Mouse (Mus musculus) stomach, postnatal 0 days (tissue): ENCODE results near the gene Entpd8. TPM values are rescaled to one million over a fixed set of nuclear protein-coding genes. Genes with fewer than 3 reads are reported as not detected.

Source experiments
- ATAC-seq: fragments of 200-750 bp; cut with Nextera tagmentation; 2 replicates; pipeline ENCODE4 v1.8.0; 2017; ENCODE audit not compliant: low FRiP score, low TSS enrichment
- DNase-seq: peaks from one replicate; pipeline ENCODE4 v3.0.0-alpha.2; 2016; ENCODE audit warnings: low spot score
- H3K27ac ChIP-seq: fragments of 300-500 bp; sonication (generic); replicated peaks from 2 replicates; pipeline ENCODE4 v1.5.1; 2014; ENCODE audit warnings: mild to moderate bottlenecking, control low read depth
- H3K27me3 ChIP-seq: fragments of 300-500 bp; sonication (generic); 2 replicates; pipeline ENCODE4 v1.6.1; 2014; ENCODE audit warnings: low read length; ENCODE audit not compliant: control insufficient read depth, insufficient read depth
- H3K36me3 ChIP-seq: fragments of 300-500 bp; sonication (generic); 2 replicates; pipeline ENCODE4 v1.6.1; 2014; ENCODE audit warnings: low read length, mixed read lengths; ENCODE audit not compliant: control insufficient read depth, insufficient read depth
- H3K4me1 ChIP-seq: fragments of 300-500 bp; sonication (generic); replicated peaks from 2 replicates; pipeline ENCODE4 v1.6.1; 2014; ENCODE audit warnings: antibody characterized with exemption; ENCODE audit not compliant: control insufficient read depth, insufficient read depth
- H3K4me2 ChIP-seq: fragments of 300-500 bp; sonication (generic); replicated peaks from 2 replicates; pipeline ENCODE4 v1.6.1; 2014; ENCODE audit warnings: low read depth, mild to moderate bottlenecking, control low read depth, moderate library complexity
- H3K4me3 ChIP-seq: fragments of 300-500 bp; sonication (generic); 2 replicates; pipeline ENCODE4 v1.5.1; 2014; ENCODE audit warnings: low read depth, low read length, control low read depth
- H3K9ac ChIP-seq: fragments of 300-500 bp; sonication (generic); 2 replicates; pipeline ENCODE4 v1.6.1; 2014; ENCODE audit warnings: mild to moderate bottlenecking, low read length, control low read depth, mixed read lengths
- H3K9me3 ChIP-seq: fragments of 300-500 bp; sonication (generic); 2 replicates; pipeline ENCODE4 v1.6.1; 2016; ENCODE audit warnings: low read length; ENCODE audit not compliant: control insufficient read depth
- CTCF ChIP-seq: IDR thresholded peaks from 2 replicates; pipeline ENCODE4 v1.5.1; 2016; ENCODE audit warnings: antibody characterized with exemption, low read depth, mild to moderate bottlenecking, moderate library complexity
- EP300 ChIP-seq: optimal IDR thresholded peaks from 2 replicates; pipeline ENCODE3; 2016; ENCODE audit warnings: antibody characterized with exemption
- WGBS: fragments of 180-500 bp; shearing (Covaris S2); extraction: QIAGEN DNeasy Blood & Tissue Kit; methylation state at CpG from one replicate; pipeline ENCODE4 v1.1.7; 2014; 5-methylcytosine and 5-hydroxymethylcytosine counted together
- polyA plus RNA-seq: library from polyadenylated mRNA; unstranded; fragments of >200 nt; fragmentation: Nextera tagmentation; extraction: Ambion mirVana; gene quantifications from 2 replicates; pipeline ENCODE4 v1.2.1, GENCODE M21; 2015

Gene Entpd8
- polyA plus RNA-seq, 1 experiment from 2014 or later = 3.3 TPM

DNA sequence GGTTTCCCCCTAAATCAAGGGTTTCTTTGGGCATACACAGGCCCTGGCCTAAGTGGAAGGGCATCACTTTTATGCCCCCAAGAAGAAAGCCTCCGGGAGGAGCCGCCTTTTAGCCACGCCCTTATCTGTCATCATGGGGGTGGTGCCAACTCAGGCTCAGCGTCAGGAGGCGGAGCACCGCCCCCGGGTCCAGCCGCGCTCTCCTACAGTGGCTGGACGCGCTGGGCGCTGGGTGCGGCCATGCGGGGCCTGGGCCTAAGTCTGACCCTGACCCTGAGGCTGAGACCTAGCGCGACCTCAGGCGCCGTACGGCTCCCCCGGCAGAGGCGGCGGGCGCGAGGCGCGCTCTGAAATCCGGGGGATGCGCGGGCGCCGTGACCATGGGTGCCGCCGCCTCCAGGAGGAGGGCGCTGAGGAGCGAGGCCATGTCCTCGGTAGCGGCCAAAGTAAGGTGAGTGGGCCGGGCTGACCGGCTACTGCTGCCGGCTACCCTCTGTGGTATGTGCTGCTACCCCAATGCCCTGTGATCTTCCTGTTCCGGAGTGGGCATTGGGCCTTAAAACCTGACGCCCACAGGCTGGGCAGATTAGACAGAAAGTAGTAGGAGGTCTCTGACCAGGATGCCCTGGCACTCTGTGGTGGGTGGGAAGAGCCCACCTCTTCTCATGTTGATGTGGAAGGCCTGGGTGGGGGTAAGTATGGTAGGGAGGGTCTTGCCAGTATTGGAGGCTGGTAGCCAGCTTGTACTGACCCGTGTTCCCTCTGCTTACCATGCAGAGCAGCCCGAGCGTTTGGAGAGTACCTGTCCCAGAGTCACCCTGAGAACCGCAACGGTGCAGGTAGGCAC lies 25.7 kb upstream of the Entpd8 start, which contains the start of gene Nsmf:
Nsmf (plus strand) TSS at position 135 of the 847 bp plus-strand sequence.
- DNase-seq = peak; percentile 89

DNA sequence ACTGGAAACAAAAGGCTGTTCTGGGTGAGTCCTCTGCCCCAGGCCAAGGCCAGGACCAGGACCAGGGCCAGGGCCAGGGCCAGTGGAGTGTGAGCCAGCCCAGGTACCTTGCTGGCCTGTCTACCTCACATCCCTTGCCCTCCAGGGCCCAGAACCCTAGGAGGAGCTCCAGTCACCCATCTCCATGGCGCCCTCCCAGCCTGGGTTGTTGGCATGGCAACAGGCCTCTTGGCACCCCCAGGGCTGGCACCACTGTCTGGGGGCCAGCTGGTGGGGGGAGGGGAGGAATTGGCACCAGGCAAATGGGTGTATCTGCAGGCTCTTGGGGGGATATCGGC lies 25.1 kb upstream of the Entpd8 start:
- DNase-seq (peak; percentile 37), ATAC-seq (peak; percentile 9; the same call in 1 of the 2 replicates)
- Histone ChIP-seq H3K4me1 (peaks cover 6% of the 10 kb centered on the region; the same call in 1 of the 2 replicates), H3K27me3 (no peaks in the 10 kb centered on the region), H3K9ac (peak overlapping the region; percentile 76), H3K27ac (no peak overlapping the region), H3K36me3 (no peaks in the 10 kb centered on the region), H3K4me3 (peak overlapping the region; percentile 73), H3K9me3 (no peaks in the 10 kb centered on the region), H3K4me2 (peak overlapping the region; percentile 86)
- TF ChIP-seq CTCF (no peak), EP300 (no peak)
- 67% methylated on average over 1 of the region's 2 CpGs for WGBS

More for the DNA sequence above, 25.7 kb upstream of the Entpd8 start, which contains the start of gene Nsmf:
- WGBS = 4% methylated on average over 46 of the region's 47 CpGs
- H3K9ac ChIP-seq = peak within 1 kb of the TSS; percentile 76
- H3K27me3 ChIP-seq = no peaks in the 10 kb centered on the region
- H3K4me3 ChIP-seq = peak within 1 kb of the TSS; percentile 73
- no peaks in the 10 kb centered on the region for H3K9me3 ChIP-seq
- no peak within 1 kb of the TSS for H3K27ac ChIP-seq
- peak; percentile 90 for ATAC-seq
- H3K36me3 ChIP-seq = no peaks in the 10 kb centered on the region
- TF ChIP-seq CTCF (peak; percentile 38; the same call in 1 of the 2 replicates), EP300 (no peak)
- H3K4me2 ChIP-seq = peak within 1 kb of the TSS; percentile 86
- H3K4me1 ChIP-seq = peaks cover 6% of the 10 kb centered on the region; the same call in 1 of the 2 replicates

DNA sequence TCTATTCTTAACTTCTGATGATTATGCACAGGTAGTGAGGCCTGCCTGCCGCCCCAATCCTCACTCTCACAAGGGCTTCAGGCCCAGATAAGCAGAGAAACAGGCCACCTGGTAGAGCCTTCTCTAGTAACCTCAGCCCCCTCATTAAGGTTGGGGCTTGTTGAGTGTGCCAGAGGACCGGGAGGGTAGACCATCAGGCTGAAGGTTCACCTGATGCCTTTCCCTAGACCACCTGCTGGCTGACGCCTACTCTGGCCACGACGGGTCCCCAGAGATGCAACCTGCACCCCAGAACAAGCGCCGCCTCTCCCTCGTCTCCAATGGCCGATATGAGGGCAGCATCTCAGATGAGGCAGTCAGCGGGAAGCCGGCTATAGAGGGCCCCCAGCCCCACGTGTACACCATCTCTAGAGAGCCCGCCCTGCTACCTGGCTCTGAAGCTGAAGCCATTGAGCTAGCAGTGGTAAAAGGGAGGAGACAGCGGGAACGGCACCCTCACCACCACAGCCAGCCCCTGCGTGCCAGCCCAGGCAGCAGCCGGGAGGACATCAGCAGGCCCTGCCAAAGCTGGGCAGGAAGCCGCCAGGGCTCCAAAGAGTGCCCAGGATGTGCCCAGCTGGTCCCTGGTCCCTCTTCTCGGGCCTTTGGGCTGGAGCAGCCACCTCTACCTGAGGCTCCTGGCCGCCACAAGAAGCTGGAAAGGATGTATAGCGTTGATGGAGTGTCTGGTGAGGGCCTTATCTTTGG lies 24.5 kb upstream of the Entpd8 start:
- ATAC-seq = no peak
- no peak overlapping the region; the same call in 1 of the 2 replicates for H3K9ac ChIP-seq
- H3K4me1 ChIP-seq = peaks cover 6% of the 10 kb centered on the region; the same call in 1 of the 2 replicates
- H3K36me3 ChIP-seq = no peaks in the 10 kb centered on the region
- peak overlapping the region; percentile 73; the same call in 1 of the 2 replicates for H3K4me3 ChIP-seq
- 90% methylated on average over 21 of the region's 21 CpGs for WGBS
- no peak for TF ChIP-seq EP300
- no peak for TF ChIP-seq CTCF
- H3K27ac ChIP-seq = no peak overlapping the region
- no peak for DNase-seq
- peak overlapping the region; percentile 86 for H3K4me2 ChIP-seq
- no peaks in the 10 kb centered on the region for H3K9me3 ChIP-seq
- no peaks in the 10 kb centered on the region for H3K27me3 ChIP-seq

DNA sequence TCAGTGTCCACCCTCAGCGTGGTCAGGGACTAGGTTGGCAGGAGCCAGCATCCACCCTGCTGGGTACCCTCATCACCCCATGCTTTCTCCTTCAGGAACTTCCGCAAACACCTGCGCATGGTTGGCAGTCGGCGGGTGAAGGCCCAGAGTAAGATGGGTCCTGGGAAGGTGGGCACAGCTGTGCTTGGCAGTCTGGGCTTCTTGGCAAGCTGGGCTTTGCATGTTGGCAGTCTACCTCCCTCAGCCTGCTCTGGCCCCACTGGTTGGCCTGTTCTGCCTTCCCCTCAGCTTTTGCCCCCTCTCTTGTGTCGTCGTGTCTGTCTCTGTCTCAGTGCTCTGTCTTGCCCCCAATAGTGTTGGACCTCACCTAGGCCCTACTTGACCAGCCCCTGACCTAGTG lies 21.2 kb upstream of the Entpd8 start:
- WGBS = 87% methylated on average over 7 of the region's 7 CpGs
- ATAC-seq (no peak), DNase-seq (no peak)
- Histone ChIP-seq H3K27me3 (no peaks in the 10 kb centered on the region), H3K27ac (no peak overlapping the region), H3K4me3 (no peak overlapping the region), H3K9me3 (no peaks in the 10 kb centered on the region), H3K9ac (no peak overlapping the region), H3K4me1 (peaks cover 6% of the 10 kb centered on the region; the same call in 1 of the 2 replicates), H3K36me3 (peaks cover 6% of the 10 kb centered on the region), H3K4me2 (no peak overlapping the region)
- TF ChIP-seq EP300 = no peak

DNA sequence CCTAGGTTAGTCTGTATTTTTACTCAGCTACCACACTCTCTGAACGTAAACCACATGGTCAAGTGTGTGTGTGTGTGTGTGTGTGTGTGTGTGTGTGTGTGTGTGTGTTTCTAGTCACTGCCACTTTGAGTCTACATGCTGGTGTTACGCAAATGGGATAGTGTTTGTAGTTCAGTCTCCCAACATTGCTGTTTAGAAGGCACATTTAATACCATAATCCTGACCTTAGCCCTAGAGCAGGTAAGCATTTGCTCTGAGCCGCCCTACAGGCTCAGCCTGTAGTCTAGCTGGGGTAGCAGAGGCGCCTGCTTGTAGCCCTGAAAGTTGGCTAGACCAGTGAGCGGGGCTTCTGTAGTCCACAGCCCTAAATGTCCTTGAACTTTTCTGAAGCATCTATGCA lies 16.6 kb upstream of the Entpd8 start:
- no peak for TF ChIP-seq CTCF
- no peak for ATAC-seq
- no peak overlapping the region for H3K4me3 ChIP-seq

More for the DNA sequence above, 16.6 kb upstream of the Entpd8 start:
- Histone ChIP-seq H3K36me3 (peaks cover 6% of the 10 kb centered on the region), H3K4me1 (no peaks in the 10 kb centered on the region), H3K27me3 (no peaks in the 10 kb centered on the region), H3K4me2 (no peak overlapping the region), H3K9ac (no peak overlapping the region), H3K27ac (no peak overlapping the region), H3K9me3 (no peaks in the 10 kb centered on the region)
- 90% methylated on average over 5 of the region's 5 CpGs for WGBS
- no peak for DNase-seq
